Mouse (Mus musculus) lung, adult 2 months (tissue): ENCODE measurements at regions not wholly inside any gene's neighbourhood (a gene's known extent, or its start where the extent isn't known, plus 50 kb on each side); places are given as distances from the start of the nearest gene placed in this dataset.

Source experiments
- CTCF ChIP-seq: fragments of 200-500 bp; IDR thresholded peaks from 2 replicates; pipeline ENCODE4 v1.5.1; 2011; ENCODE audit warnings: mild to moderate bottlenecking, low read length, control low read depth; ENCODE audit not compliant: insufficient read depth
- POLR2A ChIP-seq: fragments of 200-500 bp; IDR thresholded peaks from 2 replicates; pipeline ENCODE4 v1.6.1; 2011; ENCODE audit warnings: low read depth, mild to moderate bottlenecking, control low read depth, low read length, borderline replicate concordance; ENCODE audit errors: extremely low read depth

GRCm38 (mm10) chr5:52975557-52976088, 62.3 kb upstream of the Slc34a2 start:
- TF ChIP-seq CTCF (no peak), POLR2A (no peak)
